Mouse (Mus musculus): ENCODE results near the gene Fgfr3. TPM values are rescaled to one million over a fixed set of nuclear protein-coding genes. Genes with fewer than 3 reads are reported as not detected.
A peak's percentile ranks its signal among the peaks of the same experiment; 100 is the strongest.

Fgfr3 gene
- polyA plus RNA-seq, 1 experiment from 2014 or later = 50.9 TPM

- ATAC-seq (ENCODE audit: low FRiP score) (peak; percentile 80), DNase-seq (ENCODE audit: low spot score) (peak; percentile 77)
- Histone ChIP-seq H3K9me3 (ENCODE audit: control insufficient read depth, low read length) (no peaks in the 10 kb centered on the region), H3K4me2 (replicated peaks; ENCODE audit: low read depth, low read length) (peak overlapping the region; percentile 84), H3K27ac (ENCODE audit: low read depth, low read length) (peak overlapping the region; percentile 86), H3K4me3 (ENCODE audit: low read depth, low read length) (peak overlapping the region; percentile 35), H3K27me3 (ENCODE audit: control insufficient read depth, insufficient read depth, low read length) (peaks cover 5% of the 10 kb centered on the region; the same call in 1 of the 2 replicates), H3K9ac (ENCODE audit: low read depth, low read length) (peak overlapping the region; percentile 65), H3K4me1 (replicated peaks; ENCODE audit: control insufficient read depth, insufficient read depth, low read length) (peaks cover 48% of the 10 kb centered on the region), H3K36me3 (ENCODE audit: control insufficient read depth, insufficient read depth, low read length) (no peaks in the 10 kb centered on the region)
- WGBS = 3% methylated on average over 42 of the region's 71 CpGs
Observed at GRCm38 (mm10) chr5:33694848-33695717, 26.4 kb upstream of the Fgfr3 start.

GRCm38 (mm10) chr5:33695718-33696121 lies 25.8 kb upstream of the Fgfr3 start:
- peaks cover 49% of the 10 kb centered on the region for H3K4me1 ChIP-seq (replicated peaks; ENCODE audit: control insufficient read depth, insufficient read depth, low read length)
- H3K9ac ChIP-seq (ENCODE audit: low read depth, low read length) = peak overlapping the region; percentile 65
- peaks cover 3% of the 10 kb centered on the region; the same call in 1 of the 2 replicates for H3K27me3 ChIP-seq (ENCODE audit: control insufficient read depth, insufficient read depth, low read length)
- H3K36me3 ChIP-seq (ENCODE audit: control insufficient read depth, insufficient read depth, low read length) = no peaks in the 10 kb centered on the region
- H3K4me2 ChIP-seq (replicated peaks; ENCODE audit: low read depth, low read length) = peak overlapping the region; percentile 84
- peak overlapping the region; percentile 86 for H3K27ac ChIP-seq (ENCODE audit: low read depth, low read length)
- DNase-seq (ENCODE audit: low spot score) (peak; percentile 74), ATAC-seq (ENCODE audit: low FRiP score) (no peak; the same call in 1 of the 2 replicates)
- peak overlapping the region; percentile 35 for H3K4me3 ChIP-seq (ENCODE audit: low read depth, low read length)
- 0% methylated on average over 14 of the region's 24 CpGs for WGBS
- no peaks in the 10 kb centered on the region for H3K9me3 ChIP-seq (ENCODE audit: control insufficient read depth, low read length)

GRCm38 (mm10) chr5:33696430-33696829 lies 25.0 kb upstream of the Fgfr3 start:
- 50% methylated on average over 5 of the region's 5 CpGs for WGBS
- no peaks in the 10 kb centered on the region for H3K36me3 ChIP-seq (ENCODE audit: control insufficient read depth, insufficient read depth, low read length)
- H3K27ac ChIP-seq (ENCODE audit: low read depth, low read length) = no peak overlapping the region; the same call in 1 of the 2 replicates
- H3K4me1 ChIP-seq (replicated peaks; ENCODE audit: control insufficient read depth, insufficient read depth, low read length) = peaks cover 49% of the 10 kb centered on the region
- ATAC-seq (ENCODE audit: low FRiP score) (no peak), DNase-seq (ENCODE audit: low spot score) (no peak)
- peaks cover 4% of the 10 kb centered on the region; the same call in 1 of the 2 replicates for H3K27me3 ChIP-seq (ENCODE audit: control insufficient read depth, insufficient read depth, low read length)
- H3K4me2 ChIP-seq (replicated peaks; ENCODE audit: low read depth, low read length) = no peak overlapping the region
- H3K4me3 ChIP-seq (ENCODE audit: low read depth, low read length) = no peak overlapping the region
- H3K9me3 ChIP-seq (ENCODE audit: control insufficient read depth, low read length) = no peaks in the 10 kb centered on the region
- H3K9ac ChIP-seq (ENCODE audit: low read depth, low read length) = no peak overlapping the region

GRCm38 (mm10) chr5:33697534-33697933 lies 23.9 kb upstream of the Fgfr3 start:
- ATAC-seq (ENCODE audit: low FRiP score) (no peak), DNase-seq (ENCODE audit: low spot score) (no peak)
- no peak overlapping the region for H3K27ac ChIP-seq (ENCODE audit: low read depth, low read length)
- peaks cover 6% of the 10 kb centered on the region; the same call in 1 of the 2 replicates for H3K27me3 ChIP-seq (ENCODE audit: control insufficient read depth, insufficient read depth, low read length)
- no peak overlapping the region for H3K4me2 ChIP-seq (replicated peaks; ENCODE audit: low read depth, low read length)
- 29% methylated on average over 1 of the region's 1 CpGs for WGBS
- no peak overlapping the region for H3K9ac ChIP-seq (ENCODE audit: low read depth, low read length)
- H3K4me3 ChIP-seq (ENCODE audit: low read depth, low read length) = no peak overlapping the region
- no peaks in the 10 kb centered on the region for H3K36me3 ChIP-seq (ENCODE audit: control insufficient read depth, insufficient read depth, low read length)
- H3K9me3 ChIP-seq (ENCODE audit: control insufficient read depth, low read length) = no peaks in the 10 kb centered on the region
- peaks cover 44% of the 10 kb centered on the region for H3K4me1 ChIP-seq (replicated peaks; ENCODE audit: control insufficient read depth, insufficient read depth, low read length)

GRCm38 (mm10) chr5:33697947-33698512 lies 23.4 kb upstream of the Fgfr3 start:
- WGBS = 16% methylated on average over 13 of the region's 13 CpGs
- Histone ChIP-seq H3K4me2 (replicated peaks; ENCODE audit: low read depth, low read length) (no peak overlapping the region), H3K9me3 (ENCODE audit: control insufficient read depth, low read length) (no peaks in the 10 kb centered on the region), H3K27me3 (ENCODE audit: control insufficient read depth, insufficient read depth, low read length) (peaks cover 6% of the 10 kb centered on the region; the same call in 1 of the 2 replicates), H3K36me3 (ENCODE audit: control insufficient read depth, insufficient read depth, low read length) (no peaks in the 10 kb centered on the region), H3K4me1 (replicated peaks; ENCODE audit: control insufficient read depth, insufficient read depth, low read length) (peaks cover 40% of the 10 kb centered on the region), H3K9ac (ENCODE audit: low read depth, low read length) (no peak overlapping the region), H3K27ac (ENCODE audit: low read depth, low read length) (no peak overlapping the region), H3K4me3 (ENCODE audit: low read depth, low read length) (no peak overlapping the region)
- ATAC-seq (ENCODE audit: low FRiP score) (no peak), DNase-seq (ENCODE audit: low spot score) (no peak)

- no peak overlapping the region for H3K9ac ChIP-seq (ENCODE audit: low read depth, low read length)
- ATAC-seq (ENCODE audit: low FRiP score) (no peak), DNase-seq (ENCODE audit: low spot score) (no peak)
- no peaks in the 10 kb centered on the region for H3K9me3 ChIP-seq (ENCODE audit: control insufficient read depth, low read length)
- H3K4me2 ChIP-seq (replicated peaks; ENCODE audit: low read depth, low read length) = no peak overlapping the region
- no peak overlapping the region for H3K27ac ChIP-seq (ENCODE audit: low read depth, low read length)
- no peak overlapping the region for H3K4me3 ChIP-seq (ENCODE audit: low read depth, low read length)
- no peaks in the 10 kb centered on the region for H3K36me3 ChIP-seq (ENCODE audit: control insufficient read depth, insufficient read depth, low read length)
- H3K27me3 ChIP-seq (ENCODE audit: control insufficient read depth, insufficient read depth, low read length) = peaks cover 6% of the 10 kb centered on the region; the same call in 1 of the 2 replicates
- peaks cover 40% of the 10 kb centered on the region for H3K4me1 ChIP-seq (replicated peaks; ENCODE audit: control insufficient read depth, insufficient read depth, low read length)
- 85% methylated on average over 5 of the region's 5 CpGs for WGBS
Observed at GRCm38 (mm10) chr5:33698669-33699068, 22.8 kb upstream of the Fgfr3 start.

- H3K4me1 ChIP-seq (replicated peaks; ENCODE audit: control insufficient read depth, insufficient read depth, low read length) = peaks cover 45% of the 10 kb centered on the region
- no peaks in the 10 kb centered on the region for H3K9me3 ChIP-seq (ENCODE audit: control insufficient read depth, low read length)
- H3K27me3 ChIP-seq (ENCODE audit: control insufficient read depth, insufficient read depth, low read length) = peaks cover 6% of the 10 kb centered on the region; the same call in 1 of the 2 replicates
- H3K9ac ChIP-seq (ENCODE audit: low read depth, low read length) = no peak overlapping the region
- H3K36me3 ChIP-seq (ENCODE audit: control insufficient read depth, insufficient read depth, low read length) = no peaks in the 10 kb centered on the region
- DNase-seq (ENCODE audit: low spot score) (no peak), ATAC-seq (ENCODE audit: low FRiP score) (no peak)
- no peak overlapping the region for H3K4me2 ChIP-seq (replicated peaks; ENCODE audit: low read depth, low read length)
- H3K27ac ChIP-seq (ENCODE audit: low read depth, low read length) = no peak overlapping the region
- 55% methylated on average over 13 of the region's 13 CpGs for WGBS
- H3K4me3 ChIP-seq (ENCODE audit: low read depth, low read length) = no peak overlapping the region
Observed at GRCm38 (mm10) chr5:33700010-33700409, 21.5 kb upstream of the Fgfr3 start.

- peaks cover 3% of the 10 kb centered on the region; the same call in 1 of the 2 replicates for H3K27me3 ChIP-seq (ENCODE audit: control insufficient read depth, insufficient read depth, low read length)
- no peak overlapping the region for H3K4me3 ChIP-seq (ENCODE audit: low read depth, low read length)
- 86% methylated on average over 11 of the region's 11 CpGs for WGBS
- peaks cover 36% of the 10 kb centered on the region for H3K4me1 ChIP-seq (replicated peaks; ENCODE audit: control insufficient read depth, insufficient read depth, low read length)
- DNase-seq (ENCODE audit: low spot score) (no peak), ATAC-seq (ENCODE audit: low FRiP score) (no peak)
- no peaks in the 10 kb centered on the region for H3K36me3 ChIP-seq (ENCODE audit: control insufficient read depth, insufficient read depth, low read length)
- H3K4me2 ChIP-seq (replicated peaks; ENCODE audit: low read depth, low read length) = no peak overlapping the region
- no peak overlapping the region for H3K9ac ChIP-seq (ENCODE audit: low read depth, low read length)
- no peak overlapping the region for H3K27ac ChIP-seq (ENCODE audit: low read depth, low read length)
- no peaks in the 10 kb centered on the region for H3K9me3 ChIP-seq (ENCODE audit: control insufficient read depth, low read length)
Observed at GRCm38 (mm10) chr5:33701832-33702231, 19.6 kb upstream of the Fgfr3 start.

All from hindbrain, embryonic 11.5 days (tissue).